Mouse (Mus musculus) C2C12 (cell line): ENCODE results near the gene Oprm1. TPM values are rescaled to one million over a fixed set of nuclear protein-coding genes. Genes with fewer than 3 reads are reported as not detected.

Source experiments
- H3K27me3 ChIP-seq: one replicate; pipeline ENCODE4 v1.6.1; 2011; ENCODE audit not compliant: control insufficient read depth, insufficient read depth, insufficient read length
- H3K36me3 ChIP-seq: one replicate; pipeline ENCODE4 v1.6.1; 2011; ENCODE audit not compliant: control insufficient read depth, insufficient read depth
- H3K4me3 ChIP-seq: one replicate; pipeline ENCODE4 v1.5.1; 2011; ENCODE audit warnings: mild to moderate bottlenecking, control low read depth; ENCODE audit not compliant: poor library complexity, insufficient read depth, severe bottlenecking
- H3K79me2 ChIP-seq: one replicate; pipeline ENCODE4 v1.6.1; 2011; ENCODE audit not compliant: control insufficient read depth, insufficient read depth
- H3K79me3 ChIP-seq: one replicate; pipeline ENCODE4 v1.6.1; 2011; ENCODE audit warnings: low read depth, control low read depth
- H3ac ChIP-seq: one replicate; pipeline ENCODE3; 2011; ENCODE audit warnings: low read depth; ENCODE audit not compliant: control insufficient read depth, insufficient read length
- CEBPB ChIP-seq: IDR thresholded peaks from one replicate; pipeline ENCODE4 v1.6.1; 2011; ENCODE audit warnings: low read depth, mild to moderate bottlenecking, control low read depth, moderate library complexity
- CTCF ChIP-seq: IDR thresholded peaks from one replicate; pipeline ENCODE4 v1.5.1; 2011; ENCODE audit not compliant: control insufficient read depth, insufficient read depth, insufficient read length
- FOSL1 ChIP-seq: IDR thresholded peaks from one replicate; pipeline ENCODE4 v1.8.0; 2011; ENCODE audit warnings: mild to moderate bottlenecking, low read length; ENCODE audit not compliant: poor library complexity, insufficient read depth, severe bottlenecking
- MAX ChIP-seq: IDR thresholded peaks from one replicate; pipeline ENCODE4 v1.6.1; 2011; ENCODE audit warnings: mild to moderate bottlenecking, control low read depth
- MYOD1 ChIP-seq: IDR thresholded peaks from one replicate; pipeline ENCODE4 v1.6.1; 2011; ENCODE audit warnings: low read depth; ENCODE audit not compliant: control insufficient read depth, insufficient read length
- MYOG ChIP-seq: IDR thresholded peaks from one replicate; pipeline ENCODE4 v1.6.1; 2011; ENCODE audit not compliant: control insufficient read depth, insufficient read length; ENCODE audit errors: extremely low read depth
- USF1 ChIP-seq: IDR thresholded peaks from one replicate; pipeline ENCODE4 v1.6.1; 2011; ENCODE audit warnings: low read depth, mild to moderate bottlenecking, control low read depth, moderate library complexity
- polyA plus RNA-seq: library from polyadenylated mRNA; unstranded; fragments of >200 nt; fragmentation: generic; extraction: Trizol; gene quantifications from one replicate; pipeline ENCODE4 v1.2.1, GENCODE M21; 2012; ENCODE audit warnings: missing spikeins

Gene Oprm1
- polyA plus RNA-seq, 1 experiment, result not detected

- Histone ChIP-seq H3K4me3 (no peak overlapping the region), H3K79me3 (no peaks in the 10 kb centered on the region), H3ac (no peak overlapping the region), H3K79me2 (no peaks in the 10 kb centered on the region), H3K36me3 (no peaks in the 10 kb centered on the region), H3K27me3 (no peaks in the 10 kb centered on the region)
- TF ChIP-seq MYOD1, result no peak
- no peak for TF ChIP-seq MAX
- TF ChIP-seq USF1, result no peak
- TF ChIP-seq MYOG, result no peak
- no peak for TF ChIP-seq FOSL1
- no peak for TF ChIP-seq CEBPB
- no peak for TF ChIP-seq CTCF
Observed at GRCm38 (mm10) chr10:7070100-7070835, 312.0 kb downstream of the Oprm1 start.

- H3K79me2 ChIP-seq, result no peaks in the 10 kb centered on the region
Observed at GRCm38 (mm10) chr10:7070924-7071323, 312.6 kb downstream of the Oprm1 start.

GRCm38 (mm10) chr10:7074231-7074630, 315.9 kb downstream of the Oprm1 start:
- Histone ChIP-seq H3K4me3 (no peak overlapping the region), H3K27me3 (no peaks in the 10 kb centered on the region), H3K79me3 (no peaks in the 10 kb centered on the region), H3K79me2 (no peaks in the 10 kb centered on the region), H3K36me3 (no peaks in the 10 kb centered on the region), H3ac (no peak overlapping the region)
- no peak for TF ChIP-seq MYOD1
- no peak for TF ChIP-seq MAX
- TF ChIP-seq CEBPB, result no peak
- no peak for TF ChIP-seq CTCF
- no peak for TF ChIP-seq MYOG
- no peak for TF ChIP-seq FOSL1
- no peak for TF ChIP-seq USF1

More at GRCm38 (mm10) chr10:7070924-7071323, 312.6 kb downstream of the Oprm1 start:
- Histone ChIP-seq H3K27me3 (no peaks in the 10 kb centered on the region), H3K79me3 (no peaks in the 10 kb centered on the region), H3K36me3 (no peaks in the 10 kb centered on the region), H3K4me3 (no peak overlapping the region), H3ac (no peak overlapping the region)
- TF ChIP-seq CTCF (no peak), MYOD1 (no peak), CEBPB (no peak), MAX (no peak), MYOG (no peak), USF1 (no peak)

GRCm38 (mm10) chr10:7075661-7076060, 317.4 kb downstream of the Oprm1 start:
- Histone ChIP-seq H3K79me2 (no peaks in the 10 kb centered on the region), H3K27me3 (no peaks in the 10 kb centered on the region), H3K4me3 (no peak overlapping the region), H3ac (no peak overlapping the region), H3K79me3 (no peaks in the 10 kb centered on the region), H3K36me3 (no peaks in the 10 kb centered on the region)
- TF ChIP-seq MAX (no peak), CTCF (no peak), USF1 (no peak), MYOG (no peak), CEBPB (no peak), FOSL1 (no peak), MYOD1 (no peak)

- no peak overlapping the region for H3K4me3 ChIP-seq
Observed at GRCm38 (mm10) chr10:7076201-7076600, 317.9 kb downstream of the Oprm1 start.

More at GRCm38 (mm10) chr10:7076201-7076600, 317.9 kb downstream of the Oprm1 start:
- H3K79me2 ChIP-seq, result no peaks in the 10 kb centered on the region
- TF ChIP-seq MAX (no peak), USF1 (no peak), CTCF (peak; percentile 83), FOSL1 (peak; percentile 14), CEBPB (no peak), MYOG (no peak), MYOD1 (no peak)
- no peak overlapping the region for H3ac ChIP-seq
- no peaks in the 10 kb centered on the region for H3K79me3 ChIP-seq
- H3K36me3 ChIP-seq, result no peaks in the 10 kb centered on the region
- H3K27me3 ChIP-seq, result no peaks in the 10 kb centered on the region
